Mouse (Mus musculus) small intestine, adult 2 months (tissue): ENCODE results near the gene Acad11.

Source experiments
- CTCF ChIP-seq: fragments of 200-500 bp; IDR thresholded peaks from 2 replicates; pipeline ENCODE4 v1.5.1; 2012; ENCODE audit warnings: low read depth, mild to moderate bottlenecking, control low read depth, inconsistent platforms, low read length, moderate library complexity, mixed read lengths; ENCODE audit not compliant: insufficient replicate concordance, insufficient read length; ENCODE audit errors: extremely low read depth
- POLR2A ChIP-seq: fragments of 200-500 bp; IDR thresholded peaks from 2 replicates; pipeline ENCODE4 v1.6.1; 2012; ENCODE audit warnings: low read depth, mild to moderate bottlenecking, control low read depth, inconsistent platforms, low read length, moderate library complexity

GRCm38 (mm10) chr9:104099060-104099459 lies 35.9 kb downstream of the Acad11 start:
- TF ChIP-seq POLR2A (no peak), CTCF (no peak)
